Mouse (Mus musculus) liver, postnatal 0 days (tissue): ENCODE measurements at regions not wholly inside any gene's neighbourhood (a gene's known extent, or its start where the extent isn't known, plus 50 kb on each side); places are given as distances from the start of the nearest gene placed in this dataset.

Source experiments
- CTCF ChIP-seq: sonication (generic); IDR thresholded peaks from 2 replicates; pipeline ENCODE4 v1.5.1; 2016; ENCODE audit warnings: antibody characterized with exemption, low read depth
- EP300 ChIP-seq: IDR thresholded peaks from 2 replicates; pipeline ENCODE4 v1.6.1; 2016; ENCODE audit warnings: antibody characterized with exemption, low read depth, mild to moderate bottlenecking

DNA sequence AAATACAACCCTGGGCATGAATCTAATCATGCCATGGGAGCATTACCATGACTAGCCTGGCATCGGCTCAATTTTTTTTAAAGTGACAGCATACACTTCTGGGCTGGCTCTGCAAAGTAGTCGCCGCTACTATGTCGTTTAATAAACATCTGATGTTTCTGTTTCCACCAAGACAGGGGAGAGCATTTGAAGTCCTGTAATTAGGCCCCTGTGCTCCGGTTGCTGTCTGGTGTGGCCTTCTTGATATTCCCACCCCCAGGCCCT, 293.8 kb downstream of the Bcl11a start:
- TF ChIP-seq CTCF (no peak), EP300 (no peak)
